Mouse (Mus musculus): Measurements from ENCODE around the gene Pikfyve. TPM values are rescaled to one million over a fixed set of nuclear protein-coding genes. Genes with fewer than 3 reads are reported as not detected.
"Not testable (repeated sequence)": the region's sequence is repeated elsewhere in the genome, so short reads cannot be mapped to it uniquely, and the experiment has no call there.

Gene Pikfyve
- total RNA-seq, 2 experiments from 2014 or later = 40.6 to 43.2 TPM

DNA sequence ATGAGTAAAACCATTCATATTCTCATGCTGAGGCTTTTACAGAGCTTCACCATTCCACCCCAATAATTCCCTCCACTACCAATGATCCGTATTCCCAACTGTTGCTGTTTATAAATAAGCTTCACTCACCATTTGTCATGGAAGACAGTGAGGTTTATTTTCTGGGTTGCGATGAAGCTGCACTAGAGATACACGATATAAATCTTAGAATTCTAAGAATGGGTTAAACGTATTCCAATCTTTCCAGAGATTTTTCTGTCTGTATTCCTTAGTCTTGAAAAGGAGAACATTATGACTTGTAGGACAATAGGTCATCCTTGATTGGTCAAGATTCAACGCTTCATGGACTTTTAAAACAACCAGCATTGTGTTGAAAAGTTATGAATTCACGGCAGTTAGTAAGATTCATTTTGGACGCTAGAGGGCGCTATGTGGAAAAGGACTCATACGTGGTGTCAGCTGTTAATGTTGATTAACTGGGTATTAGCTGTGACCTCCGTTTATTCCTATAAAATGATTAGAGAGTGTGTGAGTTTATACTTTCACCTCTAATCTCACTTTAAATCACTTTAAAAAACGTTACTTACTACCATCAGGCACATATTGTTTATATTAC lies 6.7 kb upstream of the Pikfyve start:
- DNase-seq (ENCODE audit: low spot score in 2 of 2) = peak; percentile 73 to 79
- intact Hi-C loops (cut with DNase I) = loop anchor here (5.0 kb wide), 1 partner anchor 132 kb away; no protein-coding TSS in a partner anchor

DNA sequence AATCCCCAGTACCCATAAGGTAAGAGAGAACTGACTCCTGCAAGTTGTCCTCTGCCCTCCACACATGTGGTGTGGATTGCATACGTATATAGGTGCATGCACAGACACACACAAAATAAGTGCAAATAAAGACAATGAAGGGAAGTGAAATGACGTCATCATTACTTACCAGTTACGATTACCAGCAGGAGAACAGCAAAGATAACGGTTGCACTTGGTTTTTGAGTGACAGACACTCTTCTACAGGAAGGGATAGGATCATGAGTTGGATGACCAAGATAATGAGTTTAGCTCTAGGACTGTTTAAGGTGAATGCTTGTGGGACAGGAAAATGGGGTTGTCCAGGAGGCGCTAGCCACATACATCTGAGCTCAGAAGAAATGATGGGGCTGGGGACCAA lies 5.0 kb upstream of the Pikfyve start:
- intact Hi-C loops (cut with DNase I) = no loop called here
- DNase-seq (ENCODE audit: low spot score in 2 of 2) = no peak

DNA sequence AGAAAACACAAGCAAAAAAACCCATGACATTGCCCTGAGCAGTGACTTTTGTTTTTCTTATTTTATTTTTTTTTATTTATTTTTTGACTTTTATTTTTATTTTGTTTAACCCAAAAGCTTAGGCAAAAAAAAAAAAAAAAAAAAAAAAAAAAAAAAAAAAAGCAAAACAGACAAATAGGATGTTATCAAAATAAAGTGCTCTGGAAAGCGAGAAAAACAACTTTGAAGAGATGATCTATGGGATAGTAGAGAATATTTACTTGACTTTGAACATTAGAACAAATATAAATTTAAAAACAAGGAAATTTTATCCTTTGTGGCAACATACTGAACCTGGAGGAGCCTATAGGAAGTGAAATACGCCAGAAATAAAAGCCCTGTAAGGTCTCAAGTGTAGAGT lies 2.5 kb upstream of the Pikfyve start:
- DNase-seq (ENCODE audit: low spot score in 2 of 2) = no peak
- intact Hi-C loops (cut with DNase I) = no loop called here

GRCm38 (mm10) chr1:65185011-65185410 lies 1.5 kb upstream of the Pikfyve start:
- DNase-seq (ENCODE audit: low spot score in 2 of 2) = no peak
- intact Hi-C loops (cut with DNase I) = no loop called here

GRCm38 (mm10) chr1:65185524-65186205 lies 818 bp upstream of the Pikfyve start:
- DNase-seq (ENCODE audit: low spot score in 2 of 2) = no peak
- intact Hi-C loops (cut with DNase I) = no loop called here

DNA sequence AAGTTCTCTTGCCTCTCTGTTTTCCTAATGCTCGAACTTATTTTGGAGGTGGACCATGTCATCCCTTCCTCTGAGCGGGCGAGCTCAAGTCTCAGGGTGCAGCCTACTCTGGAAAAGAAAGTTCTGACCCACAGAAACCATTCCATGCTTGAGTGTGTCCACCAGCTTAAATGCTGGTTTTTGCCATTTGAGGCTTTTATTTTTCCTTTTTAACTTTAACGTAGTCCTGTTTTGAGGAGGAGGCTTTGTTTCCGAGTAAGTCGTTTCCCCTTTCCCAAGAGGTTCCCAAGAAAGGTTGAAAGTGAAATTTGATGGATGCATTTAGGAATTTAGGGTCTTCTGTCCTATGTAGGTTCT lies 569 bp downstream of the Pikfyve start:
- DNase-seq (ENCODE audit: low spot score in 2 of 2) = no peak
- intact Hi-C loops (cut with DNase I) = no loop called here

GRCm38 (mm10) chr1:65190172-65190571 lies 3.7 kb downstream of the Pikfyve start:
- intact Hi-C loops (cut with DNase I) = no loop called here
- no peak for DNase-seq (ENCODE audit: low spot score in 2 of 2)

DNA sequence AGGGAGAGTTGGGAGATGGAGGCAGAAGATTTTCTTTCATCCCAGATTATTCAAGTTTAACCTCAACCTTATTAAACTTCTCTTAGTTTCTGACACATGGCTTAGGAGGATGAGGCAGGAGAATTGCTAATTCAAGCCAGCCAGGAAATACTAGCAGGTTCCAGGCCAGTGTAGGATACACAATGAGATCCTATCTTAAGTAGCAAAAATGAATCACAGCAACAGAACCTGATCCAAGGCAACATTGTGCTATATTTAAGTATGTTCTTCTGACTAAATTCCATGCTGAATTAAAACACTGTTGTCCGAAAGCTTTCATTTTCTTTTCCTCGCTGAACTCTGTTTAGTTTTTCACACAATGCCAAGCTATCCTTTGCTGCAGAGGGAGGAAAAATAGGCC lies 6.7 kb downstream of the Pikfyve start:
- intact Hi-C loops (cut with DNase I) = no loop called here
- DNase-seq (ENCODE audit: low spot score in 2 of 2) = no peak

DNA sequence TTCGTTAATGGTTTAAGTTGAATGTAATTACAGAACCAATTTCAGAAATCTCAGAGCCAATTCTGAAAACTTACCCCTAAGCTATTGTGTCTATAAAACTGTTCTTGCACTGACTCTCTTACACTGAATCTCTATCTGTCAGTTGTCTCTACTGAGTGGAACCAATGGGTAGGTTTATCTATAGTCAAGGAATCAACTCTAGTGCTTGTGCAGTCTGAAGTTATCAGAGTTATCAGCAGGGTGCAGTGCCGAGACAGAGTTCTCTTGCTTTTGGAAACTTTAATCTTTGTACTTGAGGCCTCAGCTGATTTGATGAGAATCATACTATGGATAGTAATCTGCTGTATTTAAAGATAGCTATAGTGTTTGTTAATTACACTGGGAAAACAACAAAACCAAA lies 11.9 kb downstream of the Pikfyve start:
- no peak for DNase-seq (ENCODE audit: low spot score in 2 of 2)
- intact Hi-C loops (cut with DNase I) = no loop called here

DNA sequence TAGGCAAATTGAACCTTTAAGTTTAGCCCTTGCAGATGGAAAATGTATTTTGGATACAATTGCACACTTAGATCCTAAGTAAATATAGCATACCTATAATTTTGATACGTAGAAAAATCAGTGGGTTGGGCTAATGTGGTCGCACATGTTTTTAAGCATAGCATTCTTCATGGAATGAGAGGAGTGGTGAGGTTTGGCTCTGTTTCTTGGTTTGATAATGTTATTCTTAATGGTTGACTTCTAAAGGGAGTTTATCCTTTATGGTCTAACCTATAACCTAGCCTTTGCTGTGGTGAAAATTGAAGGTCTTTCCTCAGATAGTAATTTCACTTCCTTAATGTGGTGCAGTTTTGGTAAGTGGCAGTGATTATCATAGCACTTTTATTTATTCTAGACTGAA lies 12.4 kb downstream of the Pikfyve start:
- intact Hi-C loops (cut with DNase I) = no loop called here
- DNase-seq (ENCODE audit: low spot score in 2 of 2) = no peak

DNA sequence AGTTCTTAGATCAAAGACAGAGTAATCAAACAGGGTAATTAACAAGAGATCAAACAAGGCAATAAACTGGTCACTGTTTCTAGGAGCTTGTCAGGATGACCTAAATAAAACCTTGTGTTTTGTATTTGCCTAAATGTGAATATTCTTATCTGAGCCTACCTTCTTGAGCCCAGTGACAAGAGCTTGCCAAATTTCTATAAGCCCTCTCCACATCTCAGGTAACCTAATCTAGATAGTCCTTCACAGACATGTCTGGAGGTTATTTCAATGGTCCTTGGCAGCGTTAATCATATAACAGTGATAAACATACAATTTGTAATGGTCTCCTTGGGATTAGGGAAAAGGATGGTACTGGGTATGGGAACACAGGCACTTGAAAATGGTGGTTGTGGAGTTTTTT lies 17.8 kb downstream of the Pikfyve start:
- intact Hi-C loops (cut with DNase I) = no loop called here
- DNase-seq (ENCODE audit: low spot score in 2 of 2) = no peak

DNA sequence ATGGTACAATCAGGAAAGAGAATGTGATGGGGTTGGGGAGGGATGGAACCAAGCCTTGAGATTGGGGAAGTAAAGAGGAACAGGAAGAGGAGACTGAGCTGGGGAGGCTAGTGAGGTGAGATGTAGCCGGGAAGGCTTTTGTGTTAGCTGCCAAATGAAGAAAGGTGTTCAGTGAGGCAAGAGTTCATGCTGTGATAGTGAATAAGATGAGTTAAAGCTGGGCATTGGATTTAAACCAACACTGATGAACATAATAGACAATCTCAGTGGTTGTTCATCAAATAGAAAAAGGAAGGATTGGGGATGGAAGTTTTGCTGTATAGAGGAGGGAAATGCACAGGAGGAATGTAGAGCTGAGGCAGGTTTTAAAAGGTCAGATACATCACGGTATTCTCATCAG lies 26.7 kb downstream of the Pikfyve start:
- intact Hi-C loops (cut with DNase I) = no loop called here
- DNase-seq (ENCODE audit: low spot score in 2 of 2) = no peak

DNA sequence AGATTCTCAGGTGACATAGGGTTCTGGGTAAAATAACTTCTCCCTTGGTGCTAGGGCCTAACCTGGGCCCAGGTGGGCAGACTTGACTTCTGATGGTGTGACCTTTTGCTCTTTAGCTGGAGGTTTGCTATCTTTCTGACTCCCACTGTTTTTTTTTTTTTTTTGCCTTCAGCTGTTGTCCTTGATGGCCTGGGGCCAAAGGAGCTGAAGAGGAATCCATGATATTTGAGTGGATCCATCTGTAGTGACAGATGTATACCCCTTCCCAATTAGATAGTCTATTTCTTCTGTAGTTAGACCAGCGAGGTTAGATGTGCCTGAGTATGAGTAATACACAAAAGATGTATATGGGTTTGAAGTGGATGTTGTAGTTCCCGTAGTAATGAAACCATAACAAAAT lies 31.1 kb downstream of the Pikfyve start:
- DNase-seq (ENCODE audit: low spot score in 2 of 2) = no peak
- intact Hi-C loops (cut with DNase I) = no loop called here

DNA sequence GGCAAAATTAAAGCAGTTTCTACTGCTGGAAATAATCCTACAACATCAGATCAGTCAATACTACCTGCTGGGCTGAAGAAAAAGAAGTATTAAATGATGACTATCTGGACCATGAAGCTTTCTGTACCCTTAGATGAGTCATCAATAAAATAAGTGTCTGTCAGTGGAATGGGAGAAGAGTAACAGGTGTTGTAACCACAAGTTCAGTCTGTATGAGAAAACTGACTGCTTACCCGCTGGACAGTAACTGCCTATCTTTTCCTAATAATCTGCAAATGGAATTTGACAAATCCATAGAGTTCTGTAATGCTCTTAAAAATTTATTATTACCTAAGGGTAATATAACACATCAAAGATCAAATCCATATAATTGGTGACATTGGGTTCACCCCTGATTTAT lies 31.5 kb downstream of the Pikfyve start:
- intact Hi-C loops (cut with DNase I) = no loop called here

GRCm38 (mm10) chr1:65223654-65224053 lies 37.2 kb downstream of the Pikfyve start:
- intact Hi-C loops (cut with DNase I) = no loop called here
- DNase-seq (ENCODE audit: low spot score in 2 of 2) = no peak

More for the DNA sequence above, 31.5 kb downstream of the Pikfyve start:
- no peak for DNase-seq (ENCODE audit: low spot score in 2 of 2)

GRCm38 (mm10) chr1:65227681-65228080 lies 41.2 kb downstream of the Pikfyve start:
- intact Hi-C loops (cut with DNase I) = no loop called here
- no peak for DNase-seq (ENCODE audit: low spot score in 2 of 2)

- intact Hi-C loops (cut with DNase I); DNase-seq (ENCODE audit: low spot score in 2 of 2): not testable (repeated sequence)
Observed at GRCm38 (mm10) chr1:65229768-65230167, 43.3 kb downstream of the Pikfyve start.

- DNase-seq (ENCODE audit: low spot score in 2 of 2) = no peak
- intact Hi-C loops (cut with DNase I) = no loop called here
Observed at GRCm38 (mm10) chr1:65230566-65230965, 44.1 kb downstream of the Pikfyve start.

- no peak for DNase-seq (ENCODE audit: low spot score in 2 of 2)
- intact Hi-C loops (cut with DNase I) = no loop called here
Observed at GRCm38 (mm10) chr1:65237712-65238111, 51.2 kb downstream of the Pikfyve start.

DNA sequence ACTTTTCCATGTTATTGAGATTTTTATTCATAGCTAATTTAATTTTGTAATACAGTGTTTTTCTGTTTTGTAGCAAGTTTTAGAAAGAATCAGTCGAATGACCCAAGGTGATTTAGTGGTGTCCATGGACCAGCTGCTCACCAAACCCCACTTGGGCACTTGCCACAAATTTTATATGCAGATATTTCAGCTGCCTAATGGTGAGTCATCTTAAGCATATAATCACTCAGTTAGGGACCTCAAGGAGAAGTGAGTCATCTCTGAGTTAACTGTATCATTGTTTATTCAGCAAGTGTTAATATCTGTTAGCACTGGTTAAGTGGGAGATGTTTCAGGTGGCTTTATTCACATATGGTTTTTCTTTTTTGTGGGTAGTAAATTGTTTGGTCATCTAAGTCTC lies 59.2 kb downstream of the Pikfyve start:
- no peak for DNase-seq (ENCODE audit: low spot score in 2 of 2)
- intact Hi-C loops (cut with DNase I) = no loop called here

DNA sequence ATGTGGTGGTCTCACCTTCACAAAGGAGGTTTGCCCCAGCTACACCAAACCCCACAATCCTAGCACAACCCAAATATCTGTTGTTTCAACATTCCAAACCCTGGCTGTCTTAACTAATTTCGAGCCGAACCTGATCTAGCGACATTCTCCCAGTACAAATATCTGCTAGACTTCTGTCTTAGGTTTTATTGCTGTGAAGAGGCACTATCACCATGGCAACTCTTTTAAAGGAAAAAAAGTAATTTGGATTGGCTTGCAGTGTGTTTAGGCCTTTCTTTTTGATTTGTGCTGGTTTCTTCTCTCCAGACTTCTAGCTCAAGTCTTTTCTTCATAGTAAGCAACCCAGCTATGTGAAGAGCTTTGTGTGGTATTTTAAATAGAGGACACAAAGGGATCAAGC lies 94.0 kb downstream of the Pikfyve start:
- peak in 1 of 2 experiments; percentile 10 for DNase-seq (ENCODE audit: low spot score in 2 of 2)
- intact Hi-C loops (cut with DNase I) = no loop called here

Data from left cerebral cortex, postnatal 14 days (tissue).